Mouse (Mus musculus) brain, embryonic 14.5 days (tissue): ENCODE measurements around the gene Rara. TPM values are rescaled to one million over a fixed set of nuclear protein-coding genes. Genes with fewer than 3 reads are reported as not detected.
"Not testable (repeated sequence)": the region's sequence is repeated elsewhere in the genome, so short reads cannot be mapped to it uniquely, and the experiment has no call there.

Experiments
- DNase-seq: peaks from one replicate; pipeline ENCODE4 v3.0.0-alpha.2; 2011; ENCODE audit warnings: low read depth
- CTCF ChIP-seq: fragments of 200-500 bp; IDR thresholded peaks from 2 replicates; pipeline ENCODE4 v1.5.1; 2012; ENCODE audit warnings: inconsistent platforms, mild to moderate bottlenecking, moderate library complexity, borderline replicate concordance; ENCODE audit not compliant: insufficient read depth, insufficient read length; ENCODE audit errors: extremely low read depth
- POLR2A ChIP-seq: fragments of 200-500 bp; IDR thresholded peaks from 2 replicates; pipeline ENCODE4 v1.6.1; 2012; ENCODE audit warnings: mild to moderate bottlenecking, inconsistent platforms, borderline replicate concordance; ENCODE audit not compliant: poor library complexity, insufficient read depth, insufficient read length, severe bottlenecking; ENCODE audit errors: extremely low read depth
- polyA plus RNA-seq: library from polyadenylated mRNA; depleted of rRNA; stranded (reverse); fragments of >200 nt; gene quantifications from 2 replicates; pipeline ENCODE4 v1.2.3, GENCODE M21; 2012

The Rara gene
- polyA plus RNA-seq, 1 experiment: 14.4 TPM

- no peak for DNase-seq
- TF ChIP-seq CTCF (no peak), POLR2A (no peak)
These were observed 55.9 kb downstream of the Rara start for GRCm38 (mm10) chr11:98983551-98983950.

- TF ChIP-seq CTCF: no peak
- TF ChIP-seq POLR2A: no peak
- no peak for DNase-seq
These were observed 57.9 kb downstream of the Rara start for GRCm38 (mm10) chr11:98985542-98985941.

- not testable (repeated sequence) for DNase-seq
These were observed 60.6 kb downstream of the Rara start for GRCm38 (mm10) chr11:98988260-98988659.

- no peak for DNase-seq
- TF ChIP-seq CTCF: no peak
These were observed 63.2 kb downstream of the Rara start for GRCm38 (mm10) chr11:98990866-98991265.

GRCm38 (mm10) chr11:98995987-98996386 is 68.4 kb downstream of the Rara start:
- TF ChIP-seq POLR2A: no peak
- no peak for TF ChIP-seq CTCF

GRCm38 (mm10) chr11:98997659-98998058 is 70.0 kb downstream of the Rara start:
- DNase-seq: no peak
- TF ChIP-seq POLR2A (no peak), CTCF (no peak)

More at GRCm38 (mm10) chr11:98995987-98996386, 68.4 kb downstream of the Rara start:
- DNase-seq: no peak

GRCm38 (mm10) chr11:98998776-98999175 is 71.2 kb downstream of the Rara start:
- peak; percentile 28 for DNase-seq
- TF ChIP-seq POLR2A: no peak
- TF ChIP-seq CTCF: no peak

- DNase-seq: no peak
- TF ChIP-seq POLR2A (no peak), CTCF (no peak)
These were observed 71.6 kb downstream of the Rara start for GRCm38 (mm10) chr11:98999243-98999642.

- no peak for DNase-seq
- TF ChIP-seq CTCF (no peak), POLR2A (no peak)
These were observed 79.2 kb downstream of the Rara start for GRCm38 (mm10) chr11:99006788-99007187.

- TF ChIP-seq POLR2A: no peak
- DNase-seq: no peak
These were observed 82.5 kb downstream of the Rara start for GRCm38 (mm10) chr11:99010124-99010523.

GRCm38 (mm10) chr11:99010706-99011105 is 83.1 kb downstream of the Rara start:
- DNase-seq: no peak
- TF ChIP-seq POLR2A: no peak
- TF ChIP-seq CTCF: no peak

- TF ChIP-seq CTCF (no peak), POLR2A (no peak)
- DNase-seq: no peak
These were observed 86.2 kb downstream of the Rara start for GRCm38 (mm10) chr11:99013856-99014255.

GRCm38 (mm10) chr11:99019844-99020243 is 92.2 kb downstream of the Rara start:
- no peak for DNase-seq
- TF ChIP-seq CTCF (no peak), POLR2A (no peak)

GRCm38 (mm10) chr11:99022384-99022933 is 94.8 kb downstream of the Rara start:
- no peak for DNase-seq
- TF ChIP-seq POLR2A (no peak), CTCF (no peak)
